In the genomic region with DNA sequence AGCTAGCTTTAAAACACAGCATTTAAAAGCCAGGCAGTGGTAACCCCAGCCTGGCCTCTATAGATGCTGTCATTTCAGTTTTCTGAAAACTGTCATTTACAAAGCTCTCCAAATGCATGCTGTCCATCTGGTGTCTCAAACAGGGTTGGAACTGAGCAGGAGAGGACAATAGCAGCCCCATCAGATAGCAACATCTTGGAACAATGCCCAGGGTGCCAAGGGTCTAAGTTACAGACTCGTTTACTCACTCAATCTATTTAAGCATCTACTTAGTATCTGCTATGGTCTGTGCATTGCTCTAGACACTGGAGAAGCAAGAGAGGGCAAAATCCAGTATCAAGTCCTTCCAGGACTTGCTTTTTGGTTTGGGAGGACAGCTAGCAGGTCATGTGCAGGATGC, we compare ENCODE assay signal across 22 mouse cellular contexts. TPM values are rescaled to one million over a fixed set of nuclear protein-coding genes. Genes with fewer than 3 reads are reported as not detected.
DNase-seq lines count a peak whose midpoint lies in the region; ATAC-seq and TF ChIP-seq lines count a peak whose summit lies in the region.
"Had no signal": no experiment of that assay in that cellular context is flagged by ENCODE, and none has a peak within 500 bp of the region (broad histone marks: within the 10 kb centered on the region; RNA-seq: fewer than 3 reads in every experiment).

No protein-coding gene starts in this region.

- no peak for TF ChIP-seq CTCF in kidney, adult 2 months (conservative IDR thresholded peaks at IDR 0.05; ENCODE audit: insufficient read depth, insufficient read length, low read depth, low read length)
- no peak for TF ChIP-seq CTCF in brain, embryonic 14.5 days (IDR thresholded peaks at IDR 0.05; ENCODE audit: borderline replicate concordance, extremely low read depth, insufficient read depth, insufficient read length)
- no peak for TF ChIP-seq CTCF in hindbrain, postnatal 0 days (IDR thresholded peaks at IDR 0.05; ENCODE audit: low read depth)

- TF ChIP-seq POLR2A in kidney, adult 2 months (IDR thresholded peaks at IDR 0.05; ENCODE audit: low read depth, low read length): no peak
- TF ChIP-seq POLR2A in brain, embryonic 14.5 days (IDR thresholded peaks at IDR 0.05; ENCODE audit: borderline replicate concordance, extremely low read depth, insufficient read depth, insufficient read length, poor library complexity, severe bottlenecking): no peak

- no peaks in the 10 kb centered on the region for H3K27me3 ChIP-seq in kidney, adult 2 months (replicated peaks; ENCODE audit: control insufficient read depth, insufficient read depth, low read length)
- no peaks in the 10 kb centered on the region for H3K27me3 ChIP-seq in kidney, embryonic 15.5 days
- H3K27me3 ChIP-seq in hindbrain, postnatal 0 days (ENCODE audit: insufficient read depth, low read length): no peaks in the 10 kb centered on the region
- H3K27me3 ChIP-seq: CH12.LX; forebrain, embryonic 13.5 days; heart, embryonic 12.5 days; intestine, embryonic 15.5 days; Patski had no signal

- no peaks in the 10 kb centered on the region for H3K9me3 ChIP-seq in kidney, embryonic 15.5 days (replicated peaks)
- no peaks in the 10 kb centered on the region for H3K9me3 ChIP-seq in hindbrain, postnatal 0 days (ENCODE audit: low read length)
- H3K9me3 ChIP-seq: embryonic facial prominence, embryonic 10.5 days; forebrain, embryonic 13.5 days; heart, embryonic 12.5 days; intestine, embryonic 15.5 days had no signal

- no peak overlapping the region for H3K4me2 ChIP-seq in kidney, embryonic 15.5 days
- peak overlapping the region; percentile 17; the same call in 1 of the 2 replicates for H3K4me2 ChIP-seq in hindbrain, postnatal 0 days (ENCODE audit: low read depth, low read length)
- H3K4me2 ChIP-seq: forebrain, embryonic 13.5 days; heart, embryonic 12.5 days; intestine, embryonic 15.5 days had no signal

- peak; percentile 12 for DNase-seq in heart, adult 11 months
- no peak for DNase-seq in heart, postnatal 25 days (ENCODE audit: low spot score)
- DNase-seq in kidney, adult 2 months: peak; percentile 6
- peak; percentile 29 for DNase-seq in brain, embryonic 14.5 days (ENCODE audit: low read depth)
- peak; percentile 14 for DNase-seq in hindbrain, postnatal 0 days (ENCODE audit: low spot score)
- no peak for DNase-seq in urinary bladder, adult 18-20 months (ENCODE audit: low spot score in 2 of 2)
- DNase-seq: adrenal gland, postnatal 14 days; cerebellum, adult 18-20 months; cerebellum, postnatal 25 days; forebrain, postnatal 0 days; gastrocnemius, postnatal 14 days; heart, postnatal 36 days had no signal

- H3K4me3 ChIP-seq in kidney, adult 2 months (ENCODE audit: insufficient read depth, low read depth, low read length): no peak overlapping the region
- H3K4me3 ChIP-seq in kidney, embryonic 15.5 days (replicated peaks): no peak overlapping the region
- no peak overlapping the region for H3K4me3 ChIP-seq in hindbrain, postnatal 0 days (ENCODE audit: low read length)
- H3K4me3 ChIP-seq: embryonic facial prominence, embryonic 10.5 days; forebrain, embryonic 13.5 days; heart, embryonic 12.5 days; intestine, embryonic 15.5 days had no signal

- no peak overlapping the region for H3K27ac ChIP-seq in kidney, adult 2 months (ENCODE audit: insufficient read depth, low read depth, low read length)
- H3K27ac ChIP-seq in kidney, embryonic 15.5 days: no peak overlapping the region
- H3K27ac ChIP-seq in hindbrain, postnatal 0 days: peak overlapping the region; percentile 48; the same call in 1 of the 2 replicates
- H3K27ac ChIP-seq: embryonic facial prominence, embryonic 10.5 days; forebrain, embryonic 13.5 days; intestine, embryonic 15.5 days had no signal

- WGBS in kidney, adult 2 months: 27% methylated on average over 1 of the region's 1 CpGs
- 47% methylated on average over 1 of the region's 1 CpGs for WGBS in kidney, embryonic 15.5 days
- WGBS in hindbrain, postnatal 0 days: 18% methylated on average over 1 of the region's 1 CpGs

- peaks cover 8% of the 10 kb centered on the region; the same call in 1 of the 2 replicates for H3K4me1 ChIP-seq in kidney, adult 2 months (ENCODE audit: control insufficient read depth, insufficient read depth, low read length)
- H3K4me1 ChIP-seq in kidney, embryonic 15.5 days: no peaks in the 10 kb centered on the region
- H3K4me1 ChIP-seq in hindbrain, postnatal 0 days (ENCODE audit: insufficient read depth, low read length): no peaks in the 10 kb centered on the region; the same call in 1 of the 2 replicates
- H3K4me1 ChIP-seq: heart, embryonic 12.5 days; intestine, embryonic 15.5 days had no signal

- no peak for ATAC-seq in kidney, embryonic 15.5 days (replicated peaks; ENCODE audit: low FRiP score)
- no peak for ATAC-seq in hindbrain, postnatal 0 days
- ATAC-seq: activated CD4-positive, CD25-positive, alpha-beta regulatory T cell, adult 4 months; forebrain, embryonic 13.5 days; forebrain, postnatal 0 days; intestine, embryonic 15.5 days; Patski had no signal

- intact Hi-C loops in heart, postnatal 25 days (cut with DNase I): no loop called here

- no peaks in the 10 kb centered on the region for H3K36me3 ChIP-seq in kidney, adult 2 months (ENCODE audit: control insufficient read depth, insufficient read depth, low read length)
- no peaks in the 10 kb centered on the region for H3K36me3 ChIP-seq in kidney, embryonic 15.5 days
- no peaks in the 10 kb centered on the region for H3K36me3 ChIP-seq in hindbrain, postnatal 0 days (ENCODE audit: insufficient read depth, low read length)
- H3K36me3 ChIP-seq: embryonic facial prominence, embryonic 10.5 days; heart, embryonic 12.5 days; intestine, embryonic 15.5 days had no signal

- H3K9ac ChIP-seq in kidney, embryonic 15.5 days: no peak overlapping the region
- H3K9ac ChIP-seq in hindbrain, postnatal 0 days (replicated peaks; ENCODE audit: low read length): no peak overlapping the region
- H3K9ac ChIP-seq: forebrain, embryonic 13.5 days; forebrain, postnatal 0 days; heart, embryonic 12.5 days; intestine, embryonic 15.5 days had no signal

RNA-seq across cellular contexts. Expression of a gene that starts 10.7 kb away (rescaled TPM):
- total RNA-seq in heart, postnatal 25 days (2021): 1 to 10 TPM; 1.3 to 1.4 TPM
- polyA plus RNA-seq in kidney, adult 2 months (2012; rRNA removed): 5.9 and 6.0 TPM in 2 replicates
- polyA plus RNA-seq in kidney, embryonic 15.5 days (2015; fragmentation: Nextera tagmentation; extraction: Ambion mirVana): 3.7 and 4.1 TPM in 2 replicates
- 1.2 and 2.3 TPM in 2 replicates for polyA plus RNA-seq in brain, embryonic 14.5 days (2012; rRNA removed)
- total RNA-seq in hindbrain, postnatal 0 days (2014; rRNA removed): 6.1 and 9.7 TPM in 2 replicates
- polyA plus RNA-seq in hindbrain, postnatal 0 days (2015; fragmentation: Nextera tagmentation; extraction: Ambion mirVana): 5.2 and 6.4 TPM in 2 replicates
- total RNA-seq: CH12.LX had no signal

RNA-seq across cellular contexts. Expression of a gene that starts 35.8 kb away (rescaled TPM):
- total RNA-seq in heart, postnatal 25 days (2021): 1 to 10 TPM in 1 of 2 experiments, under 1 TPM in 1; 0.84 to 1.0 TPM
- polyA plus RNA-seq in kidney, adult 2 months (2012; rRNA removed): not detected in 2 replicates
- 0.35 and 0.60 TPM in 2 replicates for polyA plus RNA-seq in kidney, embryonic 15.5 days (2015; fragmentation: Nextera tagmentation; extraction: Ambion mirVana)
- 0.33 and 0.77 TPM in 2 replicates for polyA plus RNA-seq in brain, embryonic 14.5 days (2012; rRNA removed)
- 8.1 and 11.5 TPM in 2 replicates for total RNA-seq in hindbrain, postnatal 0 days (2014; rRNA removed)
- polyA plus RNA-seq in hindbrain, postnatal 0 days (2015; fragmentation: Nextera tagmentation; extraction: Ambion mirVana): 13.0 and 13.4 TPM in 2 replicates
- total RNA-seq: adrenal gland, adult 18-20 months; adrenal gland, postnatal 14 days; CH12.LX; forebrain, postnatal 0 days; gastrocnemius, adult 18-20 months; gastrocnemius, postnatal 14 days had no signal
- polyA plus RNA-seq: activated CD4-positive, CD25-positive, alpha-beta regulatory T cell, adult 4 months; embryonic facial prominence, embryonic 10.5 days; forebrain, embryonic 13.5 days; forebrain, postnatal 0 days; heart, embryonic 12.5 days had no signal

Comparison
In these comparisons a context has a peak if more than half of its experiments do, and no peak if none do; other contexts are left out.
1. DNase-seq: peak in heart, adult 11 months (single experiment), kidney, adult 2 months (single experiment), brain, embryonic 14.5 days (single experiment) and hindbrain, postnatal 0 days (single experiment); none in heart, postnatal 25 days (single experiment) and urinary bladder, adult 18-20 months (0 of 2).